ENCODE assay signal across 8 mouse cellular contexts in the genomic region with DNA sequence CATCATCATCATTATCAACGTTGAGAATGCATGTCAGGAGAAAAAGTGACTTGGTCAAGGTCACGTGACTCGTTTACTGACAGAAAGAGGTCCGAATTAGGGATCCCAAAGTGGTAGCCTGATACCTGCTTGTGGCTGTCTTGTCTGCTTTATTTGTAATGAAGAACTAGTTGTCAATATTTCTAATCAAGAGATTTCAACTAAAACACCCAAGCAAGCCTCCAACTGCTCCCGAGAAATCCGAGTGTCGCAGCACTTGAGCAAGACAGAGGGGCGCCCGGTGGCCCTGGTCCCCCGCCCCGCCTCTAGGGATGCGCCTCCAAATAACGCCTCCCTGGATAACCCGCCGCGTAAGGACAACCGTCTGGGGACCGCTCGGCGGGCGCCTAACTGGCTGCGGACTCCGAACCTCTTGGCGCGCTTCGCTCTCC. TPM values are rescaled to one million over a fixed set of nuclear protein-coding genes. Genes with fewer than 3 reads are reported as not detected.
DNase-seq lines count a peak whose midpoint lies in the region; TF ChIP-seq lines count a peak whose summit lies in the region.
"Had no signal": no experiment of that assay in that cellular context is flagged by ENCODE, and none has a peak within 500 bp of the region (broad histone marks: within the 10 kb centered on the region; RNA-seq: fewer than 3 reads in every experiment).

No protein-coding gene starts in this region.

- peak overlapping the region; percentile 69 for H3K4me3 ChIP-seq in spleen, adult 2 months (ENCODE audit: extremely low read depth, insufficient read depth, insufficient read length)
- H3K4me3 ChIP-seq in erythroblast, embryonic 14.5 days (replicated peaks) = peak overlapping the region; percentile 60
- H3K4me3 ChIP-seq in limb, embryonic 10.5 days = peak overlapping the region; percentile 80
- H3K4me3 ChIP-seq in olfactory bulb, adult 2 months (ENCODE audit: insufficient read depth, low read depth, low read length) = peak overlapping the region; percentile 79

- no peak for TF ChIP-seq CTCF in spleen, adult 2 months (IDR thresholded peaks at IDR 0.05; ENCODE audit: extremely low read depth, insufficient read depth, insufficient read length, insufficient replicate concordance)
- TF ChIP-seq CTCF in olfactory bulb, adult 2 months (IDR thresholded peaks at IDR 0.05; ENCODE audit: insufficient read depth, low read depth, low read length) = no peak

- DNase-seq in spleen, adult 2 months (ENCODE audit: low read depth in 1 of 2, low spot score in 2 of 2) = peak in 1 of 2 experiments; percentile 7
- no peak for DNase-seq in spleen, adult 18-20 months
- no peak for DNase-seq in limb, embryonic 10.5 days (ENCODE audit: low spot score)
- no peak for DNase-seq in T-cell, adult 2 months (ENCODE audit: low spot score)
- DNase-seq in frontal cortex, postnatal 36 days (ENCODE audit: low spot score in 2 of 2) = no peak

- peaks cover 9% of the 10 kb centered on the region for H3K27me3 ChIP-seq in spleen, adult 2 months (ENCODE audit: control insufficient read depth, insufficient read depth, low read length)
- H3K27me3 ChIP-seq in erythroblast, embryonic 14.5 days (ENCODE audit: control insufficient read depth) = peaks cover 33% of the 10 kb centered on the region
- H3K27me3 ChIP-seq in limb, embryonic 10.5 days (ENCODE audit: low read depth, poor library complexity, severe bottlenecking) = peaks cover 17% of the 10 kb centered on the region

- peaks cover 4% of the 10 kb centered on the region for H3K9me3 ChIP-seq in erythroblast, embryonic 14.5 days (ENCODE audit: control insufficient read depth, low read length)
- no peaks in the 10 kb centered on the region for H3K9me3 ChIP-seq in limb, embryonic 10.5 days (replicated peaks)

- H3K27ac ChIP-seq in spleen, adult 2 months (ENCODE audit: insufficient read depth, low read length) = peak overlapping the region; percentile 23
- H3K27ac ChIP-seq in limb, embryonic 10.5 days = peak overlapping the region; percentile 92
- H3K27ac ChIP-seq in olfactory bulb, adult 2 months (ENCODE audit: insufficient read depth, low read depth, low read length) = peak overlapping the region; percentile 92

- 5% methylated on average over 26 of the region's 26 CpGs for WGBS in spleen, adult 2 months
- WGBS in limb, embryonic 10.5 days = 3% methylated on average over 26 of the region's 26 CpGs
- WGBS in olfactory bulb, adult 2 months = 1% methylated on average over 26 of the region's 26 CpGs

- no peaks in the 10 kb centered on the region for H3K36me3 ChIP-seq in spleen, adult 2 months (ENCODE audit: control insufficient read depth, insufficient read depth, low read length)
- H3K36me3 ChIP-seq in erythroblast, embryonic 14.5 days (ENCODE audit: control insufficient read depth) = no peaks in the 10 kb centered on the region
- no peaks in the 10 kb centered on the region for H3K36me3 ChIP-seq in limb, embryonic 10.5 days

- peaks cover 3% of the 10 kb centered on the region; the same call in 1 of the 2 replicates for H3K4me1 ChIP-seq in spleen, adult 2 months (ENCODE audit: control insufficient read depth, insufficient read depth, insufficient read length)
- peaks cover 8% of the 10 kb centered on the region for H3K4me1 ChIP-seq in erythroblast, embryonic 14.5 days (ENCODE audit: control insufficient read depth)
- H3K4me1 ChIP-seq in limb, embryonic 10.5 days = peaks cover 11% of the 10 kb centered on the region
- no peaks in the 10 kb centered on the region for H3K4me1 ChIP-seq in olfactory bulb, adult 2 months (ENCODE audit: control insufficient read depth, insufficient read depth, low read length)

- TF ChIP-seq POLR2A in spleen, adult 2 months (IDR thresholded peaks at IDR 0.05; ENCODE audit: low read depth, low read length) = no peak
- TF ChIP-seq POLR2A in olfactory bulb, adult 2 months (IDR thresholded peaks at IDR 0.05; ENCODE audit: insufficient read depth, low read depth, low read length) = no peak

RNA-seq across cellular contexts. Expression of a gene that starts 0.5 kb away (rescaled TPM):
- polyA plus RNA-seq in spleen, adult 2 months (2012; rRNA removed) = 0.79 and 0.83 TPM in 2 replicates
- not detected in 2 replicates for polyA plus RNA-seq in erythroblast, embryonic 14.5 days (2012)
- 6.0 and 10.9 TPM in 2 replicates for polyA plus RNA-seq in limb, embryonic 10.5 days (2016; fragmentation: Nextera tagmentation; extraction: Ambion mirVana)
- polyA plus RNA-seq in olfactory bulb, adult 2 months (2012; ENCODE audit: insufficient read depth, insufficient read length, low replicate concordance, missing spikeins) = not detected in 2 replicates

RNA-seq across cellular contexts. Expression of a gene that starts 37.8 kb away (rescaled TPM):
- polyA plus RNA-seq in spleen, adult 2 months (2012; rRNA removed) = 0.46 and 0.92 TPM in 2 replicates
- polyA plus RNA-seq in erythroblast, embryonic 14.5 days (2012) = not detected in 2 replicates
- polyA plus RNA-seq in limb, embryonic 10.5 days (2016; fragmentation: Nextera tagmentation; extraction: Ambion mirVana) = 0.16 and 4.1 TPM in 2 replicates
- not detected in 2 replicates for polyA plus RNA-seq in olfactory bulb, adult 2 months (2012; ENCODE audit: insufficient read depth, insufficient read length, low replicate concordance, missing spikeins)
- polyA plus RNA-seq: large intestine, adult 2 months had no signal

Comparison
In these comparisons a context has a peak if more than half of its experiments do, and no peak if none do; other contexts are left out.
1. H3K27ac ChIP-seq: peak in every context shown above with its lines; median percentile 92 in limb, embryonic 10.5 days; 92 in olfactory bulb, adult 2 months; 23 in spleen, adult 2 months.